Mouse (Mus musculus): ENCODE results near the gene Plekhm1. TPM values are rescaled to one million over a fixed set of nuclear protein-coding genes. Genes with fewer than 3 reads are reported as not detected.
"Not testable (repeated sequence)": the region's sequence is repeated elsewhere in the genome, so short reads cannot be mapped to it uniquely, and the experiment has no call there.

Plekhm1 gene
- total RNA-seq (2021): 10 to 100 TPM; 15.5 to 16.9 TPM
- long read RNA-seq, experiment 1, partial matches to known transcripts: 5 of 7 reads
- long read RNA-seq, experiment 1, other reads (novel, unspliced or antisense): 2 of 7 reads
- long read RNA-seq, experiment 2, partial matches to known transcripts: 6 of 12 reads
- long read RNA-seq, experiment 2, other reads (novel, unspliced or antisense): 6 of 12 reads

DNA sequence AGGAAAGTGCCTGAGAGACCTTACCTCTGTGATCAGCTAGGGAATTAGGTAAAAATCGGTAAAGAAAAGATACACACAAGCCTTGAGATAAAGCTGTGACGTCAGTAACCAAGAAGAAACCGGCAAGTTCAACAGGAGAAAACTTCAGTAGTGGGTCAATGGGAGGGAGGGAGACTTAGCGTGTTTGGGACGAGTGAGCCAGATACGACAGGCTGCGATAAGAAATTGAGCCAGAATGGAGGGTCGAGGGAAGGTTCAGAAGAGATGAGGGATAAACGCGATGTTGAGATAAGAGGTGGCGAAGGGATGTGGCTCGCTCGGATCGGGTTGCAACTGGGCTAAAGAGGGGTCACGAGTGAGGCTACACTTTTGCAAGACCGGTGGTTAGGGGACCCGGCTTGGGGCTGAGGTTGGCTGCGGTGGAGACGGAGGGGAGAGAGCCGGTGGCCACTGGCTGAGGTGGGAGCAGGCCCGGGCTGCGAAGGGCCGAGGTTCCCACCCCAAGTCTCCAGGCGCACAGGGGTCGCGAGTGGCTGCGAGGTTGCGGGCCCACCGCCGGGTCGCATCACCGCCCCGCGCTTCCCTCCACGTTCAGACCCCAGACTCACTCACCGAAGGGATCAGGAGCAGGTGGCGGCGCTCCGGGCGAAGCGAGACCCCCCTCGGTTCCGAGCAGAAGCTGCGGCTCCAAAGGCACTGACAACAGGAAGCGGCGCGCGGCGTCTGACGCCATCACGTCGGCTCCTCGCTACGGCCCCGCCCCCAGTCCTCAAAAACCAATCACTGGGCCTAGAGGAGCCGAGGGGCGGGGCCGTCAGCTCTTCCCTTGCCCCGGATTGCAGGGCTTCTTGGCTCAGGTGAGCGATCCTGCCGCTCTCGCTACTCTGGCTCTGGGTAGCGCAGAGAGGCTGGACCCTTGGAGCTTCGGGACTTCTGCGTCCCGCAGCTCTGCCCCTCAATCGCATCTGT is at the start of gene Plekhm1:
Gene Plekhm1 (minus strand): TSS at position 707 of the 969 bp plus-strand sequence.
- DNase-seq (ENCODE audit: low spot score in 2 of 2): peak; percentile 95 to 96
- intact Hi-C loops (cut with DNase I): no loop called here

DNA sequence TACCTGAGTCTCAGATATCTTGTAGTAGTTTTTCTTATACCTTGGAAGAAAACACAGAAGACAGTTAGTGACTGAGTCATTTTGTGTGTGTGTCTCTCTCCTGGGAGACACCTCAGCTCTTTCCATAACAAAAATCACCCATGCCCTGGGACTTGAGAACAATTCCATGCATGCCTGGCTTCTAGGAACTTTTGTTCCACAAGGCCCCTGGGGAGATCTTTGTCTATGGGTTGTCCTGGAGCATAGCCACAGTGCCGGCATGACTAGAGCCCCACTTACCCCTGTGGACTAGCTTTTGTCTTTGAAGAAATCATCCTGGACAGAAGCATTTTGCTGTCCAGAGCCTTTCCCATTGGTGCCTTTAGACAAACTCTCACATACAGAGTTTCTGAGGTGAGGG is 38.6 kb upstream of the Plekhm1 start:
- DNase-seq (ENCODE audit: low spot score in 2 of 2); intact Hi-C loops (cut with DNase I): not testable (repeated sequence)

DNA sequence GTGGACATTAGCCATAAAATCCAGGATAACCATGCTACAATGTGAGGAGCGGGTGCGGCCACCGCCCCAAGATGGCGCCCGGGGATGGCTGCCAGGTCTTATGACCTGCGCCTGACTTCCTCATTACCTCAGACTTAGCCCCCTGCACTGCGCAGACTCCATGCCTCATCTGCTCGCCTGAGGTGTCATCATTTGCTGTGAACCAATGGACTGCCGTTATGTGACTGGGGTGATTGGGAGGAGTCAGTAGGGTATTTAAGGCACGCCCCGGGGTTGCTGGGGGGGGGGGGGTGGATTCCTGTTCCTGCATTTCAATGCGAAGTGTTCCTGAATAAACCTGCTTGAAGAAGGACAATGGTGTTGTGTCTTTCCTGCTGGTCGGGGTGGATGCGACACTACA is 37.2 kb upstream of the Plekhm1 start:
- intact Hi-C loops (cut with DNase I); DNase-seq (ENCODE audit: low spot score in 2 of 2): not testable (repeated sequence)

DNA sequence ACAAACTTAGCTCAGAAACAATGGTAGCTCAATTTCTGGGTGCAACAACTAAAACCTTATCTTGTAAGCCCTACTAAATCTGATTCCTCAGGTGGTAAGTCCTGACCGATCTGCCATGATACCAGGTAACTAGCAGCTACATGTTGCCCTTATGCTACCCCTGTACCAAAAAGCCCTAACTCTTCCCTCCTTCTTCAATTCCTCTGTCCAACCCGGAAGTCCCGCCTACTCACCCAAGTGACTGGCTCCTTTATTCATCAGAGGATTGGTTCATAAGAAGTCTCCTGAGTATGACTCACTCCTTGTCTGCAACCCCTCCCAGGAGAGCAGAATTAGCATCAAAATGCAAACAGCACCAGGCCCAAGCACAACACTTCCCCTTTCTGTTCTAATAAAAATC is 31.2 kb upstream of the Plekhm1 start:
- no peak for DNase-seq (ENCODE audit: low spot score in 2 of 2)
- intact Hi-C loops (cut with DNase I): no loop called here

DNA sequence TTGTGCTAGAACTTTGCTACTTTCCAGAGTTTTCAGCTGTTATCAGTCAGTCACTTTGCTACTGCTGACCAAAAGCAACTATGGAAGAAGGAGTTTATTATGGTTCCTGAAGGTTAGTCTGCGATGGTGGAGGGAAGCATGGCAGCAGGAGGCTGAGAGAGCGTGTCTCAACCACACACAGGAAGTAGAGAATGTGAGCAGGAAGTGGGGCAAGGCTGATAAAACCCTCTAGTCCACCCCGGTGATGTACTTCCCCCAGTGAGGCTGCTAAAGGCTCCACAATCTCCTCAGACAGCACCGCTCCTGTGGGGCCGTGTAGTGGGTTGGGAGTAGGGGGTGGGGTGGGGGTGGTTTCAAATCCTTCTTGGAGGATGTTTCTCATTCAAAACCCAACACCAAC is 23.8 kb upstream of the Plekhm1 start:
- intact Hi-C loops (cut with DNase I): no loop called here
- DNase-seq (ENCODE audit: low spot score in 2 of 2): no peak

DNA sequence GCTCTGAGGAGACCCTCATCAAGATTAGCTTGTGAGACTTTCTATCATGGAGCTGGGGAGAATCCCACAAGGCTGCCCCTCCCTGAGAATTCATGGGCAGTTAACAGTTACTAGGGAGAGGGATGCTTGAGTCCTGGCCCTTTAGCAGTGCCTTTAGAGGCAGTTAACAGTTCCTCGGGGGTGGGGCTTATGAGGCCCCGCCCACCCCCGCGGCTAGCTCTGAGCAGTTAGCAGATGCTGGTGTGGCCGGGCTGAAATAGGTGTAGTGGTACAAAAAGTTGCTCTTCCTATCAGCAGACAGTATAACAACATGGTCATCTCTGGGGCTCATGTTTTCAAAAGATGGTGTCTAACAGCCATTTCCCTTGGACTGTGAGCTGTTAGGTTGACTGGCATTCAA is 12.5 kb upstream of the Plekhm1 start:
- no peak for DNase-seq (ENCODE audit: low spot score in 2 of 2)

DNA sequence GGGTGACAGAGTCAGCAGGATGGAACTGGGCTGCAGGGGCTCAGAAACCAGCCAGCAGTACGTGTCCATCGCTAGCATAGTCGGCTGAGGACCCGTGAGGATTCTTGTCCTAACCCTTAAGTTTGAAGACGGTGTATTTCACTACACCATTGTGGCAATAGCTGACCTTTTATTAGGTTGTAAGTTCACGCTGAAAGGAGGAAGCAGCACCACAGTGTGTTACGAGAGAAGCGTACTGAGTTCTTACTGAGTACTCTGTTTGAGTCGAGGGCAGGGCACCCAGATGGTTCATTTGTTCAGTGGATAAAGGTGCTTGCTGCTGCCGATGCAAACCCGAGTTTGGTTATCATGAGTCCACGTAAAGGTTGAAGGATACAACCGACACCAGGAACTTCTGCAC is 7.2 kb upstream of the Plekhm1 start:
- no peak for DNase-seq (ENCODE audit: low spot score in 2 of 2)
- intact Hi-C loops (cut with DNase I): loop anchor here (10.0 kb wide), 1 partner anchor 135 kb away; no protein-coding TSS in a partner anchor

More for the DNA sequence above, 12.5 kb upstream of the Plekhm1 start:
- intact Hi-C loops (cut with DNase I): loop anchor here (10.0 kb wide), 1 partner anchor 130 kb away; no protein-coding TSS in a partner anchor

DNA sequence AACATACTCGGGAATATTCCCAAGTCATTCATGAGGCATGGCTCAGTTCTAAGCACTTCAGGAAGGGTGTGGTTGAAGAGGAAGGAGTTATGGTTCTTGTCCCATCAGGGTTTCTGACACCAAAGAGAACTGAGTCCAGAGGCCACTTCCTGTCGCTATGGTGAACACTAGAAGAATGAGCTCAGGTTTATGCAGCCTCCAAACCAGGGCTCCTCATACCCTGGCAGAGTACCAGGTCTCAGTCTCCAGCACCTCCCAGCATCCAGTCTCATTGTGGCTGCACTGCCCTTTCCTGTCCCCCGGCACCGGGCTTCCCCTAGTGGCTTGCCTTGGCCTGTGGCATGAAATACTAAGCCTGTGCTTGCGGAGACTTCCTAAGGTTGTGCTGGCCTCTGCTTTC is 6.7 kb upstream of the Plekhm1 start:
- no peak for DNase-seq (ENCODE audit: low spot score in 2 of 2)
- intact Hi-C loops (cut with DNase I): no loop called here

DNA sequence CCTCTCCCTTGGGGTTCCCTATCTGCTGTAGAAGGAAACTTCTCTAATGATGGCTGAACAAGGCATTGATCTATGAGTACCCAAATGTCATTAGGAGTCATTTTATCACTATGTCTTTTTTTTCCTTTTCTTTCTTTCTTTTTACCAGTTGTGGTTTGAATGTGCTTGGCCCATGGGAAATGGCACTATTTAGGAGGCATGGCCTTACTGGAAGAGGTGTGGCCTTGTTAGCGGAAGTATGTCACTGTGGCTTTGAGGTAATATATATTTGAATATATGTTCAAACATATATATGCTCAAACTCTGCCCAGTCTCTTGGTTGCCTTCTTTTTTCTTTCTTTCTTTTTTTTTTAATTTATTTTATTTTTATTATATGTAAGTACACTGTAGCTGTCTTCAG is 1.0 kb upstream of the Plekhm1 start:
- DNase-seq (ENCODE audit: low spot score in 2 of 2): no peak
- intact Hi-C loops (cut with DNase I): no loop called here

DNA sequence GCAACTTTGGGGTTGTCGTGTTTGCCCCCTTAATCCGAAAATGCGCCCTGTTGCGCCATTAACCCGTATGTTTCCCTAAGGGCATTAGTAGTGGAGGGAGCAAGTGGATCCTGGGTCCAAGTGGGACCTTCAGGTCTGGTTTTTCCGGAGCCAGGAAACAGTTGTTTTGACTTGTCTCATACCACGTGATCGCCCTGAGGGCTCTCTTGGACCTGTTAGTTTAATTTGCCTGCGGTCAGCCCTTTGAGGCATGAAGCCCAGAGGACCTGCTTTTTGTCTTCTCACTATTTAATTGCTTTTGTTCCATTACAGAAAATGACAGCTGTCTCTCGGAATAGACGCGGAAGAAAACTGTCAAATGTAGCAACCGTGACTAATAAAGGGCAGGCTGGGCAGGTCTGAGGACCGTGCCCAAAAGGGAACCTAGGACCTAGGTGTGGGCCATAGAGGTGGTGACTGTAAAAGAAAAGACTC is 500 bp upstream of the Plekhm1 start:
- DNase-seq (ENCODE audit: low spot score in 2 of 2): no peak

DNA sequence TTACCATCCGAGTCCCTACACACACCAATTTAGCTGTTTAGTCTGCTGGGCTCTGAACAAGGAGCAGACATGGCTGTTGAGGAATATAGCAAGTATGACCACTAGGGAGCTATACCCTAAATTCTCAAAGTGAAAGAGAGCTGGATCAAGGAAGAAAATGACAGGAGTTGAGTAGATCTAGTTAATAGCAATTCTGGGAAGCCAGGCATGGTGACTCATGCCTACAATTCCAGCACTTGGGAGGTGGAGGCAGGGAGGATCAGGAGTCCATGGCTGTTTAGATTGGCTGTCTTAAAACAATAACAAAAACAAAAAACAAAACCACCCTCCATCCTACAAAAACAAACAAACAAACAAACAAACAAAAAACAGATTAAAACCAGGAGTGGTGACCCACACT is 1.2 kb downstream of the Plekhm1 start:
- DNase-seq (ENCODE audit: low spot score in 2 of 2): no peak
- intact Hi-C loops (cut with DNase I): no loop called here

More for the DNA sequence above, 500 bp upstream of the Plekhm1 start:
- intact Hi-C loops (cut with DNase I): no loop called here

DNA sequence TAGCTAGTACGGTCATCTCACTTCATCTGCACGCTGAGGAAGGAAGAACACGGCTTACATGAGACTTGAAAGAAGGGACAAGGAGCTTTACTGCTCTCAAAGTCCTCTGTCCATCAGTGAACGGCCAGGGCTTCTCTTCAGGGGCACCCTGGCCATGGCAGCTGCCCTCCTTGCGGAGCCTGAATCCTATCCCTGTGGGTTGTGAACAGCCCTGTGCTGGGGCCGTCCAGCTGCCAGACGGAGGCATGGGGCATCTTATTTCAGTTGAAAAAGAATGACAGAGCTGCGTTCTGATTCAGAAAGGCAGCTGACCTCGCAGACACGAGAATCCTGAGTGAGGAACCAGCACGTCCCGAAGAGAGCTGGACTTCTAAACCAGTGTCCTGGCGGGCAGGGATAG is 3.6 kb downstream of the Plekhm1 start:
- intact Hi-C loops (cut with DNase I): no loop called here
- no peak for DNase-seq (ENCODE audit: low spot score in 2 of 2)

DNA sequence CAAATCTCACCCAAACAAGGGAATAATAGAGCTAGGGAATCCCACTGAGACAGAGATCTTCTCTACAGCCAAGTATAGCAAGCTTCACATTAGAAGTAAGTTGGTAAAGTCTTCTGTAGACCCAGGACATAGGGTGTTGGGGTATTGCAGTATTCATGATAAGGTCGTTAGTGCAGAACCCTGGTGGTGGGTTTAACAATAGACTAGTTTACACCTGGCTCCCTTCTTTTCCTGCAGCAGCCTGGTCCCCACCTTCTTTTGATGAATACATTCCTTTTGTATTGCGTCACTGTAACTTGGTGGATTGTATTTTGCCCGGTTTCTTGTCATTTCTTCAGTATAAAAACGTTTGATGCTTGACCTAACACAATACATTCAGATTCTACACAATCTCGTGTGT is 5.4 kb downstream of the Plekhm1 start:
- DNase-seq (ENCODE audit: low spot score in 2 of 2); intact Hi-C loops (cut with DNase I): not testable (repeated sequence)

DNA sequence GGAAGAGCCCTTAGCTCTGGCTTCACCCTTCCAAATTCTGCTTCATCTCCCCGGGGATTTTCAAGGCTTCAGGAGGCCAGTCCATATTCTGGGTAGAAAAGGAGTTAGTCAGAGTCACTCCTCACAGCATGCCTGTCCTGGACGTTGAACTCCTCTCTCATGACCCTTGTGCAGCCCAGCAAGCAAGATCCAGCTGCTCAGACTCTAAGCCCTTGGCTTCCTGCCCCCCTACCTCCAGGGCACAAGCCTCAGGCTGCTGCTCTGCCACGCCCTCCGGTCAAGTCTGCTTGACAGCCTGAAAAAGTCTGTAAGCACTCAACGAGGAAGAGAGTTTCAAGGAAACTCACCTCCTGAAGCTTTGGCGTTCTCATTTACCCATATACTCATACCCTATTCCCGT is 5.9 kb downstream of the Plekhm1 start:
- intact Hi-C loops (cut with DNase I): no loop called here
- no peak for DNase-seq (ENCODE audit: low spot score in 2 of 2)

DNA sequence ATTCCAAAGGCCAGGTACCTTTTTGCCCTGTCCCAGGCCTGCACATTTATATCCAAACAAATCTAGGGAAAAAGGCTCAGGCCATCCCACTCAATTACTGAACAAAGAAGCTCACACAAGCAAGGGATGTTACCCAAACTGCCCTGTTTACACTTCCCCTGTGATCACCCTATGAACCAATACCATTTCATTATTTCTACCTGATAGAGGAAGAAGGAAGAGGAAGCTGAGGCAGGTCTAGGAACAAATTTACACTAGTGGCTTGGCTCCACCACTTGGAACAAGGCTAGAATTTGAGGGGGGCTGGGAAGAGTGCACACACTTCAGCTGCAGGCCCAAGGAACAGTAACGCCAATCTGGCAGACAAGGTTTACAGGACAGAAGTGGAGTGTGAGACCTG is 6.7 kb downstream of the Plekhm1 start:
- intact Hi-C loops (cut with DNase I): no loop called here
- no peak for DNase-seq (ENCODE audit: low spot score in 2 of 2)

DNA sequence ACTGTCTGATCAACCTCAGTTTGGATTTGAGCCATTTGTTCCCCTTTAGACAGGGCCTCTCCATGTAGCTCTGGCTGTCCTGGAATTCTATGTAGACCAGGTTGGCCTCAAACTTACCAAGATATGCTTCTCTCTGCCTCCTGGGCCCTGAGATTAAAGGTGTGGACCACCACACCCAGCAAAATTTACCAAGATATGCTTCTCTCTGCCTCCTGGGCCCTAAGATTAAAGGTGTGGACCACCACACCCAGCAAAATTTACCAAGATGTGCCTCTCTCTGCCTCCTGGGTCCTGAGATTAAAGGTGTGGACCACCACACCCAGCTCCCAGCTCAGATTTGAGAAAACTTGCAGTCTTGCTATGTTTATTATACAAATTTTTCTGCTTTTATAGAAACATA is 7.9 kb downstream of the Plekhm1 start:
- DNase-seq (ENCODE audit: low spot score in 2 of 2): no peak
- intact Hi-C loops (cut with DNase I): no loop called here

DNA sequence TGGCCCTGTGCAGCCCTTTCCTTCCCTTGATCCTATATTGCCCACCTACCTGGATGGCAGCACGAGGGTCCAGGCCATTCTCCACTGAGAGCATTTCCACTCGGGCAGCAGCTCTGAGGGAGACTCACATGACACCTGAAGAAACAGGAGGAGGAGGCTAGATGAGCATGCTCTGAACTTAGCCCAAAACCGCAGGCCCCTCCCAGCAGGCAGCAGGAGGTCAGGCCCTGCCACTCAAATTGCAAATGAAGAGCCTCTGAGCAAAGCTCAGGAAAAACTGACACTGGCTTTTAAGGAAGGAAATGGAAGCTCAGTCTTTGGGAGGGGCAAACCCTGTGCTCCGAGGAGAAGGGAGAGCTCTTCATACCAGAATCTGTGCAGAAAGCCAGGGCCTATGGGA is 8.7 kb downstream of the Plekhm1 start:
- DNase-seq (ENCODE audit: low spot score in 2 of 2): no peak
- intact Hi-C loops (cut with DNase I): no loop called here

DNA sequence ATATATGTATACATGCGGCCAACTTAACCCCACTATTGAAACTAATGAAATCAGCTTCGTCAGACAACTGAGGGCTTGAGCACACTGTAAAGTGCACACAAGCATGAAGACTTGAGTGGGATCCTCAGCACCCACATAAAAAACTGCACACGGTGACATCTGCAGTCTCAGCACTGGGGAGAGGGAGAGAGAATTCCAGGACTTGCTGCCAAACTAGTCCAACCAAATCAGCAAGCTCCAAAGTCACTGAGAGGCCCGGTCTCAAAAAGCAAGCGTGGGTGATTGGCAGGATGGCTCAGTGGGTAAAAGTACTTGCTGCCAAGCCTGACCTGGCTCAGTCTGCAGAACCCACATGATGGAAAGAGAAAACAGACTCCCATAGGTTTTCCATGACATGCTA is 9.7 kb downstream of the Plekhm1 start:
- intact Hi-C loops (cut with DNase I): no loop called here
- DNase-seq (ENCODE audit: low spot score in 2 of 2): peak; percentile 22 to 23

DNA sequence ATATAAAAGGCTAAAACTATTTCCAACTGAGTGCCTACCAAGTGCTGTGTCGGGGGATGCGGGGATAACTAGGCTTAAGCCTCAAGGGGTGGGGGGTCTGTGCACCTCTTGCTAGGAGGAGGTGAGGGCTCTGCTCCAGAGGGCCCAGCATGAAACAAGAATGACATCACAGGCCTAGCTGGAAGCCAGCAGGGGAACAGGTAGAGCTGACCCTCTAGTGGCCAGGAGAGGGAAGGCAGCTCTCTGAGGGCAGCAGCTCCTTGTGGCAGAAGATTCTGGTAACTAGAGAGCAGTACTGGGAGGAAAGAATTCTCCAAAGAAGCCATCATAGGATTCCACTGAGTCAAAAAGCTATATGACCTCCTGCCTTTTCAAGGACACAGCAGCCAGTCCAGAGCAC is 10.3 kb downstream of the Plekhm1 start:
- intact Hi-C loops (cut with DNase I): no loop called here
- DNase-seq (ENCODE audit: low spot score in 2 of 2): peak; percentile 48 to 51

DNA sequence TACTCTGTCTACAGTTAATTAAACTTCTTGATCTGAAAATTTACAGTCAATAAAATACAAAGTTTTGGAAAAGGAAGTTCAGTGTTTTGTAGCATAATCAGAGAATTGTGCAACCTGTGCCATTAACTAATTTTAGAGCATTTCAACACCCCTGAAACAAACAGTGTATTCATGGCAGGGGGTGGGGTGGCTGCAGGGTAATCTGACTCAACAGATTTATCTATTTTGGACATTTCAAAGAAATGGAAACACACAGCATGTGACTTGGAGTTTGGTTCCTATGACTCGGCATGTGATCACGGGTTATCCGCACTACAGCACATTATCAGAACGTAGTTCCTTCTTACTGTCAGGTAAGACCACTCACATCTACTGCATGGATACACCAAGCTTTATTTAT is 12.5 kb downstream of the Plekhm1 start:
- intact Hi-C loops (cut with DNase I): loop anchor here (5.0 kb wide), 1 partner anchor 38 kb away; the partner anchor contains the start of gene Arhgap27

More for the DNA sequence above, 12.5 kb downstream of the Plekhm1 start:
- no peak for DNase-seq (ENCODE audit: low spot score in 2 of 2)
